Mouse (Mus musculus) erythroblast, adult 5-6 weeks (primary cell): ENCODE results near the gene Trak1. TPM values are rescaled to one million over a fixed set of nuclear protein-coding genes. Genes with fewer than 3 reads are reported as not detected.

ENCODE experiments used
- ATAC-seq: replicated peaks from 2 replicates; pipeline ENCODE4 v1.8.0; 2016; ENCODE audit warnings: moderate number of reproducible peaks, mild to moderate bottlenecking, moderate TSS enrichment, inconsistent platforms; ENCODE audit not compliant: poor library complexity, low FRiP score, severe bottlenecking
- total RNA-seq, 2 experiments: library from RNA; stranded (forward) in 1 of 2; stranded (reverse) in 1 of 2; fragments of 150-400 nt in 1 of 2; fragments of 200-764, 138-1000 nt in 1 of 2; gene quantifications; 2 replicates each; pipeline versions ENCODE4 v1.2.3 to v1.2.4; 2015 to 2017; ENCODE audit warnings: low replicate concordance in 2 of 2

Gene Trak1
- total RNA-seq, 2 experiments from 2014 or later = 3.0 to 36.9 TPM

- ATAC-seq = no peak
These were observed 217.2 kb downstream of the Trak1 start for GRCm38 (mm10) chr9:121514462-121514861.

GRCm38 (mm10) chr9:121520047-121520446 lies 222.7 kb downstream of the Trak1 start:
- ATAC-seq = no peak

Other genes starting within 250 kb of the Trak1 start
- not detected in 2 replicates for gene Ulk4, start 20.3 kb upstream of the Trak1 start, total RNA-seq (2015; ENCODE audit: low replicate concordance)
- 0.34 and 3.9 TPM in 2 replicates for gene Ulk4, start 20.3 kb upstream of the Trak1 start, total RNA-seq (2017; ENCODE audit: low replicate concordance)
- not detected in 2 replicates for gene Cck, start 198.2 kb downstream of the Trak1 start, total RNA-seq (2015; ENCODE audit: low replicate concordance)
- not detected in 2 replicates for gene Cck, start 198.2 kb downstream of the Trak1 start, total RNA-seq (2017; ENCODE audit: low replicate concordance)